Mouse (Mus musculus) kidney, postnatal 0 days (tissue): Measurements from ENCODE around the gene Ydjc. TPM values are rescaled to one million over a fixed set of nuclear protein-coding genes. Genes with fewer than 3 reads are reported as not detected.
A peak's percentile ranks its signal among the peaks of the same experiment; 100 is the strongest.

Experiments used
- ATAC-seq: fragments of 200-750 bp; cut with Nextera tagmentation; replicated peaks from 2 replicates; pipeline ENCODE4 v1.8.0; 2017; ENCODE audit warnings: low read depth, moderate number of reproducible peaks, moderate TSS enrichment, moderate library complexity; ENCODE audit not compliant: low FRiP score
- DNase-seq: peaks from one replicate; pipeline ENCODE4 v3.0.0-alpha.2; 2016; ENCODE audit warnings: low spot score
- H3K27ac ChIP-seq: fragments of 300-500 bp; sonication (generic); 2 replicates; pipeline ENCODE4 v1.5.1; 2014; ENCODE audit warnings: mild to moderate bottlenecking
- H3K27me3 ChIP-seq: fragments of 300-500 bp; sonication (generic); 2 replicates; pipeline ENCODE4 v1.6.1; 2014; ENCODE audit warnings: low read length, mixed read lengths; ENCODE audit not compliant: insufficient read depth
- H3K36me3 ChIP-seq: fragments of 300-500 bp; sonication (generic); 2 replicates; pipeline ENCODE4 v1.6.1; 2014; ENCODE audit warnings: low read length, mixed read lengths; ENCODE audit not compliant: insufficient read depth
- H3K4me1 ChIP-seq: fragments of 300-500 bp; sonication (generic); replicated peaks from 2 replicates; pipeline ENCODE4 v1.6.1; 2014; ENCODE audit warnings: antibody characterized with exemption, low read length, mixed read lengths; ENCODE audit not compliant: insufficient read depth
- H3K4me2 ChIP-seq: fragments of 300-500 bp; sonication (generic); 2 replicates; pipeline ENCODE4 v1.6.1; 2014; ENCODE audit warnings: mild to moderate bottlenecking, low read length, moderate library complexity, mixed read lengths
- H3K4me3 ChIP-seq: fragments of 300-500 bp; sonication (generic); replicated peaks from 2 replicates; pipeline ENCODE4 v1.5.1; 2014; ENCODE audit warnings: low read depth, low read length
- H3K9ac ChIP-seq: fragments of 300-500 bp; sonication (generic); 2 replicates; pipeline ENCODE4 v1.6.1; 2014; ENCODE audit warnings: low read depth, low read length
- H3K9me3 ChIP-seq: fragments of 300-500 bp; sonication (generic); replicated peaks from 2 replicates; pipeline ENCODE4 v1.6.1; 2016; ENCODE audit warnings: low read length, inconsistent platforms, mixed read lengths
- CTCF ChIP-seq: IDR thresholded peaks from 2 replicates; pipeline ENCODE4 v1.5.1; 2016; ENCODE audit warnings: antibody characterized with exemption, low read depth, mild to moderate bottlenecking, moderate library complexity
- WGBS: fragments of 180-500 bp; shearing (Covaris S2); extraction: QIAGEN DNeasy Blood & Tissue Kit; methylation state at CpG from one replicate; pipeline ENCODE4 v1.1.7; 2014; 5-methylcytosine and 5-hydroxymethylcytosine counted together
- microRNA counts: library from miRNA; unstranded; fragments of <30 nt; microRNA quantifications from one replicate; lab custom pipeline; 2015
- microRNA-seq: library from miRNA; unstranded; fragments of <30 nt; microRNA quantifications from one replicate; pipeline ENCODE4, GENCODE M21; 2016
- polyA plus RNA-seq: library from polyadenylated mRNA; unstranded; fragments of >200 nt; fragmentation: Nextera tagmentation; extraction: Ambion mirVana; gene quantifications from 2 replicates; pipeline ENCODE4 v1.2.1, GENCODE M21; 2015

The Ydjc gene
- polyA plus RNA-seq, 1 experiment from 2014 or later: 9.0 TPM

DNA sequence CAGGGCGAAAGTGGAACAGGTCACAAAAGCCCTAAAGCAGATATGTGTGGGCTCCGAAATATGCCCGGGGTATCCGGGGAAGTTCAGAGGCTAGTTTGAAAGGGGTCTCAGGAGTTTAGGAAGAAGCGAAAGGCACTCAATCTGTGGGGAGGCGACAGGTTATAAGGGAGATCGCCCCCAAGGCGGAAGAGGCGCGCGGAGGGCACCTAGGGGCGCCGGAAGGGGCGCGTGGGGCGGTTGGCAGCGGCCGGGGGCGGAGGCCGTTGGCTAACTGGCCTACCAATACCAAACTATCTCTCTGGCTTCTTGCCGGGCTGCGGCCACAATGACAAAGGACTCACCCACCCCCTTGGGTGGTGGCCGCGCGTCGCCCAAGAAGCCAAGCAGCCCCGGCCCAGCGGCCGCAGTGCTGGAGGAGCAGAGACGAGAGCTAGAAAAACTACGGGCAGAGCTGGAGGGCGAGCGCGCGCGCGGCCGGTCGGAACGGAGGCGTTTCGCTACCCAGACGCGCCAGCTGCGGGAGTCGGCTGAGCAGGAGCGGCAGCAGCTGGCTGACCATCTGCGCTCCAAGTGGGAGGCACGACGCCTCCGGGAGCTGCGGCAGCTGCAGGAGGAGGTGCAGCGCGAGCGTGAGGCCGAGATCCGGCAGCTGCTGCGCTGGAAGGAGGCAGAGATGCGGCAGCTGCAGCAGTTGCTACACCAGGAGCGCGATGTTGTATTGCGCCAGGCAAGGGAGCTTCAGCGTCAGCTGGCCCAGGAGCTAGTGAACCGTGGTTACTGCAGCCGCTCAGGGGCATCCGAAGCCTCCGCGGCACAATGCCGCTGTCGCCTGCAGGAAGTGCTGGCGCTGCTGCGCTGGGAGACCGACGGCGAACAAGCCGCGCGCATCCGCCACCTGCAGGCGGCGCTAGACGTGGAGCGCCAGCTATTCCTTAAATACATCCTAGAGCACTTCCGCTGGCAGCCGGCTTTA lies 64.3 kb downstream of the Ydjc start, which contains the start of gene Rimbp3:
Rimbp3 (plus strand) TSS at position 215 of the 973 bp plus-strand sequence.
- H3K27ac ChIP-seq: peak within 1 kb of the TSS; percentile 28; the same call in 1 of the 2 replicates
- peak within 1 kb of the TSS; percentile 55; the same call in 1 of the 2 replicates for H3K9ac ChIP-seq
- H3K36me3 ChIP-seq: no peaks in the 10 kb centered on the region
- peak; percentile 85 for TF ChIP-seq CTCF
- H3K27me3 ChIP-seq: 0 out of 2 replicates have a peak, but pooled peaks cover 4% of the 10 kb centered on the region
- H3K4me2 ChIP-seq: peak within 1 kb of the TSS; percentile 99
- peaks cover 9% of the 10 kb centered on the region; the same call in 1 of the 2 replicates for H3K4me1 ChIP-seq
- H3K9me3 ChIP-seq: no peaks in the 10 kb centered on the region
- peak; percentile 79 for ATAC-seq
- WGBS: under 1% methylated on average over 85 of the region's 85 CpGs
- peak within 1 kb of the TSS; percentile 59 for H3K4me3 ChIP-seq
- peak; percentile 90 for DNase-seq

GRCm38 (mm10) chr16:17209404-17209960 lies 65.1 kb downstream of the Ydjc start:
- H3K9ac ChIP-seq: peak overlapping the region; percentile 2; the same call in 1 of the 2 replicates
- no peaks in the 10 kb centered on the region for H3K36me3 ChIP-seq
- no peak for TF ChIP-seq CTCF
- H3K27ac ChIP-seq: peak overlapping the region; percentile 28; the same call in 1 of the 2 replicates
- H3K4me1 ChIP-seq: peaks cover 9% of the 10 kb centered on the region; the same call in 1 of the 2 replicates
- no peaks in the 10 kb centered on the region for H3K9me3 ChIP-seq
- H3K4me2 ChIP-seq: peak overlapping the region; percentile 99
- DNase-seq (no peak), ATAC-seq (0 out of 2 replicates have a peak, but pooled peaks have one; percentile 2)
- H3K4me3 ChIP-seq: peak overlapping the region; percentile 59
- WGBS: 1% methylated on average over 37 of the region's 37 CpGs
- 0 out of 2 replicates have a peak, but pooled peaks cover 4% of the 10 kb centered on the region for H3K27me3 ChIP-seq

MicroRNA genes within 50 kb of the gene (microRNA counts, 519-probe panel; counts per million panel counts)
- microRNA mmu-miR-130b (lab: Ali Mortazavi, UCI) (6,352 counts per million, percentile 92 among the panel's probes with 10 or more counts), microRNA mmu-miR-301b (lab: Ali Mortazavi, UCI) (3,625 counts per million, percentile 73 among the panel's probes with 10 or more counts)

Small RNAs within 50 kb of the gene (microRNA-seq; reads per million reads assigned to microRNA genes)
- gene Mir130b: 6,156 reads per million, percentile 92 among the genes with 10 or more reads in this experiment
- 59.5 reads per million, percentile 47 among the genes with 10 or more reads in this experiment for gene Mir301b

Other genes starting within 250 kb of the Ydjc start
- gene Ppm1f, start 248.2 kb upstream of the Ydjc start, polyA plus RNA-seq: 15.1 and 17.4 TPM in 2 replicates
- gene Mapk1, start 161.2 kb upstream of the Ydjc start, polyA plus RNA-seq: 149 TPM in 2 replicates
- gene Ypel1, start 74.9 kb upstream of the Ydjc start, polyA plus RNA-seq: 30.5 and 32.5 TPM in 2 replicates
- gene Ppil2, start 33.4 kb upstream of the Ydjc start, polyA plus RNA-seq: 101 and 111 TPM in 2 replicates
- gene 2610318N02Rik, start 19.5 kb upstream of the Ydjc start, polyA plus RNA-seq: 16.9 and 17.5 TPM in 2 replicates
- 46.1 and 47.0 TPM in 2 replicates for gene Sdf2l1, start 12.2 kb upstream of the Ydjc start, polyA plus RNA-seq
- gene Ccdc116, start 2.6 kb downstream of the Ydjc start, polyA plus RNA-seq: 0.26 and 0.34 TPM in 2 replicates
- 316 and 327 TPM in 2 replicates for gene Ube2l3, start 58.0 kb downstream of the Ydjc start, polyA plus RNA-seq
- gene Rimbp3, start 64.0 kb downstream of the Ydjc start, polyA plus RNA-seq: 0.26 and 0.28 TPM in 2 replicates
- gene Hic2, start 89.0 kb downstream of the Ydjc start, polyA plus RNA-seq: 2.1 and 2.4 TPM in 2 replicates
- gene Tmem191c, start 131.5 kb downstream of the Ydjc start, polyA plus RNA-seq: 12.4 and 15.9 TPM in 2 replicates
- 0.14 and 0.21 TPM in 2 replicates for gene Serpind1, start 186.8 kb downstream of the Ydjc start, polyA plus RNA-seq